Mouse (Mus musculus) lung, embryonic 14.5 days (tissue): Measurements from ENCODE around the gene Gpr39. TPM values are rescaled to one million over a fixed set of nuclear protein-coding genes. Genes with fewer than 3 reads are reported as not detected.

ENCODE experiments used
- ATAC-seq: fragments of 200-750 bp; cut with Nextera tagmentation; 2 replicates; pipeline ENCODE4 v1.8.0; 2017; ENCODE audit warnings: mild to moderate bottlenecking, moderate TSS enrichment, moderate library complexity; ENCODE audit not compliant: insufficient read depth
- DNase-seq: peaks from one replicate; pipeline ENCODE4 v3.0.0-alpha.2; 2015
- H3K27ac ChIP-seq: fragments of 300-500 bp; sonication (generic); 2 replicates; pipeline ENCODE4 v1.5.1; 2014; ENCODE audit warnings: low read depth, mild to moderate bottlenecking, moderate library complexity
- H3K27me3 ChIP-seq: fragments of 300-500 bp; sonication (generic); 2 replicates; pipeline ENCODE4 v1.6.1; 2014; ENCODE audit warnings: low read length, control low read depth; ENCODE audit not compliant: insufficient read depth
- H3K36me3 ChIP-seq: fragments of 300-500 bp; sonication (generic); 2 replicates; pipeline ENCODE4 v1.6.1; 2014; ENCODE audit warnings: control low read depth; ENCODE audit not compliant: insufficient read depth
- H3K4me1 ChIP-seq: fragments of 300-500 bp; sonication (generic); 2 replicates; pipeline ENCODE4 v1.6.1; 2014; ENCODE audit warnings: antibody characterized with exemption, control low read depth; ENCODE audit not compliant: insufficient read depth
- H3K4me2 ChIP-seq: fragments of 300-500 bp; sonication (generic); 2 replicates; pipeline ENCODE4 v1.6.1; 2014; ENCODE audit warnings: mild to moderate bottlenecking
- H3K4me3 ChIP-seq: fragments of 300-500 bp; sonication (generic); 2 replicates; pipeline ENCODE4 v1.5.1; 2014; ENCODE audit warnings: low read depth, low read length
- H3K9ac ChIP-seq: fragments of 300-500 bp; sonication (generic); 2 replicates; pipeline ENCODE4 v1.6.1; 2014
- H3K9me3 ChIP-seq: fragments of 300-500 bp; sonication (generic); 2 replicates; pipeline ENCODE4 v1.6.1; 2016; ENCODE audit warnings: low read depth, low read length, control low read depth
- CTCF ChIP-seq: IDR thresholded peaks from 2 replicates; pipeline ENCODE4 v1.5.1; 2016; ENCODE audit warnings: antibody characterized with exemption, low read depth
- WGBS: fragments of 180-500 bp; shearing (Covaris S2); extraction: QIAGEN DNeasy Blood & Tissue Kit; methylation state at CpG from one replicate; pipeline ENCODE4 v1.1.7; 2014; 5-methylcytosine and 5-hydroxymethylcytosine counted together
- polyA plus RNA-seq: library from polyadenylated mRNA; unstranded; fragments of >200 nt; fragmentation: Nextera tagmentation; extraction: Ambion mirVana; gene quantifications from 2 replicates; pipeline ENCODE4 v1.2.1, GENCODE M21; 2014

Gpr39 gene
- polyA plus RNA-seq, 1 experiment from 2014 or later: 2.5 TPM

DNA sequence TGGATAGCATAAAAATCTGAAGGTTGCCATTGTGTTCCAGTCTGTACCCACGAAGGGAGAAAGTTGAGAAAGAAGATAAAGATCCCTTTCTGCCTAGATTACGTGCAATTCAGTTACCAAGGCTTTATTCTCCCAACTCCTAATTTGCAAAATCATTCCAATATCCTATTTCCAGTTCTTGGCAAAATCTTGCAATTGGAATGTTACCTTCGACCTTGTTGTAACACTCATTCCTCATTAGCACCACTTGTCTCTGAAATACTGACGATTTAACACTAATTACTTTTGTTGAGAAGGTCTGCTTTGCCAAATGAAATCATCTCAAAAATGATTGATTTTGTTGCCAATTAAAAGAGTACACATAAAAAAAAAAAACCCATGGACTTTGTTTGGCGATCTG is 19.4 kb upstream of the Gpr39 start:
- no peak overlapping the region for H3K4me3 ChIP-seq
- no peaks in the 10 kb centered on the region for H3K27me3 ChIP-seq
- DNase-seq (no peak), ATAC-seq (no peak)
- H3K4me2 ChIP-seq: no peak overlapping the region
- H3K9me3 ChIP-seq: no peaks in the 10 kb centered on the region
- 75% methylated on average over 5 of the region's 5 CpGs for WGBS
- H3K36me3 ChIP-seq: no peaks in the 10 kb centered on the region
- H3K27ac ChIP-seq: no peak overlapping the region
- TF ChIP-seq CTCF: no peak
- H3K9ac ChIP-seq: no peak overlapping the region
- H3K4me1 ChIP-seq: no peaks in the 10 kb centered on the region

DNA sequence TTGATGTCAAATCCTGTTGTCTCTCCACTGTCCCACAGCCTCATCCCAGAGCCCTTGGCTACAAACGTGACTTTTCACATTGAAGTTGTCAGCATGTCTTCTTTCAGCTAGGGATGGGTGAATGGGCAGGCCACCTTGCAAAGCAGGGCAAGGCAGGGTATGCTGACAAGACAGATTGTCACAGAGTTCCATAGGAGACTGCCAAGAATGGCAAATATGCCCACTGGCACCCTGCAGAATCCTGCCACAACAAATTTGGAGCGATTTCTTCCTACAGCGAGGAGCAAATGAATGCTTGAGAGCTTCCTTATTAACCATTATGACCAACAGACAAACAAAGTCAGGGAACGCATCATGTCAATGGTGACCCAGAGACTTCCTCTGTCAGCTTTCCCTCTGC is 16.6 kb upstream of the Gpr39 start:
- H3K4me1 ChIP-seq: no peaks in the 10 kb centered on the region
- no peaks in the 10 kb centered on the region for H3K27me3 ChIP-seq
- no peak for ATAC-seq
- no peak for TF ChIP-seq CTCF
- WGBS: 81% methylated on average over 4 of the region's 4 CpGs
- no peaks in the 10 kb centered on the region for H3K36me3 ChIP-seq
- no peak for DNase-seq
- no peak overlapping the region for H3K27ac ChIP-seq
- no peak overlapping the region for H3K4me2 ChIP-seq
- no peak overlapping the region for H3K9ac ChIP-seq
- H3K4me3 ChIP-seq: no peak overlapping the region
- no peaks in the 10 kb centered on the region for H3K9me3 ChIP-seq

DNA sequence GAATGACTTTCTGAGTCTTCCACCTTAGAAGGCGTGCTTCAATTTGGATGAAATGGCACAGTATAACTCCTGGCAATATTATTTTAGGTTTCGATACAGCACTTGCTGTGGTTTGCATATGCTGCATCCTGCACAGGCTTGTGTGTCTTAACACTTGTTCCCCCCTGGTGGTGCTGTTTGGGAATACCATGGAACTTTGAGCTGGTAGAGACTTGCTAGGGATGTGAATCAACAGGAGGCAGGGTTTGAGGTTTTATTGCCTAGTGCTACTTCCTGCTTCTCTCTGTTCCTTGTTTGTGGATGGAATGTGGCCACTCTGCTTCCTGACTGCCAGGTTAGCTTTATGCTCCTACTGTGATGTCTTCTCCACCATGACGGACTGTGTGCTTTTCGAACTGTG is 15.9 kb upstream of the Gpr39 start:
- Histone ChIP-seq H3K27ac (no peak overlapping the region), H3K36me3 (no peaks in the 10 kb centered on the region), H3K9ac (no peak overlapping the region), H3K4me3 (no peak overlapping the region), H3K4me1 (no peaks in the 10 kb centered on the region), H3K9me3 (no peaks in the 10 kb centered on the region), H3K4me2 (no peak overlapping the region), H3K27me3 (no peaks in the 10 kb centered on the region)
- no peak for ATAC-seq
- no peak for TF ChIP-seq CTCF
- no peak for DNase-seq
- 91% methylated on average over 4 of the region's 4 CpGs for WGBS

DNA sequence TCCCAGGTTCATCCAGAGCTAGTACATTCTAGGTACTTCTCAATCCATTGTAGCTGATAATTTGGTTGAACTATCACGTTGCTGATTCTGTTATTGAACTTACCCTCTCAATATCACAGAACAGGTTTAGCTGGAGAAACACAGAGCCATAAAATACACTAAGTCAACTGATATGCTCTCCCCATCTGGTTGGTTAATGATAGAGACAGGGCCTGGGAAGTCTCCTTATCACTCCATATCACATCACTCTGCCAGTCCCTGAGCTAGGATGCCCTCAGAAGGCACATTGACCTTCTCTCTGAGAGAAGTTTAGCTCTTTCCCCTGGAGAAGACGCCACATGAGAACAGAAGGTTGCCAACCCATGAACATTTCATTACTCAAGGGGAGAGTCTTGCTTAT is 14.7 kb upstream of the Gpr39 start:
- H3K4me3 ChIP-seq: no peak overlapping the region
- no peaks in the 10 kb centered on the region for H3K27me3 ChIP-seq
- TF ChIP-seq CTCF: no peak
- no peak overlapping the region for H3K9ac ChIP-seq
- no peaks in the 10 kb centered on the region for H3K9me3 ChIP-seq
- no peak overlapping the region for H3K4me2 ChIP-seq
- ATAC-seq (no peak), DNase-seq (no peak)
- WGBS: 73% methylated on average over 2 of the region's 2 CpGs
- no peaks in the 10 kb centered on the region for H3K36me3 ChIP-seq
- H3K4me1 ChIP-seq: no peaks in the 10 kb centered on the region
- no peak overlapping the region for H3K27ac ChIP-seq

DNA sequence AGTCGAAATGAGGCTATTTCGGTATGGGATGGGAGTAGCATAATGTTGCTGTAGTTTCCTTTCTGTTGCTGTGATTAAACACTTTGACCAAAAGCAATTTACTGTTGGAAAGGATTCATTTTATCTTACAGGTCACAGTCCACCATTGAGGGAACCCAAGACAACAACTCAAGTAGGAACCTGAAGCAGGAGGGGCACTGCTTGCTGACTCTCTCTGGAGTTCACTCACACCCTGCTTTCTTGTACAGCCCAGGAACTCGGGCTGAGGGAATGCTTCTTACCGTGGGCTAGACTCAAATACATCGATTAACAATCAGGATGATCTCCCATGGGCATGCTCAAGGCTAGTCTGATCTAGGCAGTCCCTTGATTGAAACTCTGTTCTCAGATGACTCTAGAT is 14.1 kb upstream of the Gpr39 start:
- no peak for DNase-seq
- Histone ChIP-seq H3K4me2 (no peak overlapping the region), H3K4me3 (no peak overlapping the region), H3K9ac (no peak overlapping the region), H3K9me3 (no peaks in the 10 kb centered on the region), H3K27ac (no peak overlapping the region), H3K36me3 (no peaks in the 10 kb centered on the region), H3K4me1 (no peaks in the 10 kb centered on the region), H3K27me3 (no peaks in the 10 kb centered on the region)
- ATAC-seq: no peak
- no peak for TF ChIP-seq CTCF
- WGBS: 80% methylated on average over 5 of the region's 5 CpGs

DNA sequence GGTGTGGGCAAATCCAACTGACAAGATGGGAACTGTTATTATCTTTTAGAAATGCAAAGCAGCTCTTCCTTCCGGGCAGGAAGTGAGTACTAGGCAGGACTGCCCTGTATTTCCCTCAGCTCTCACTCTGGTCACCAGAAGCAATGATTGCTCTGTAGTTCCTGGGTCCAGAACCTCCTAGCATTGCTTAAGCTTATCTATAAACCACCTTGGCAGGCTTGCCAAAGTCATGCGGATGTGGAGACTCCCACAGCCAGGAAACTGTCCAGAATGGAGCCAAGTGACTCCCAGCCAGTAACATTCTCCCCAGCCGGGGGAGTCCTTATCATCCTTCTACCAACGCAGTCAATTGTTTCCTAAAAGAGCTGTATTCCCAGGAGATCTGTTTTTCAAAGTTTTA is 13.7 kb upstream of the Gpr39 start:
- DNase-seq: peak; percentile 62
- Histone ChIP-seq H3K9me3 (no peaks in the 10 kb centered on the region), H3K4me2 (no peak overlapping the region), H3K27ac (no peak overlapping the region), H3K27me3 (no peaks in the 10 kb centered on the region), H3K4me3 (no peak overlapping the region), H3K9ac (no peak overlapping the region), H3K4me1 (no peaks in the 10 kb centered on the region), H3K36me3 (no peaks in the 10 kb centered on the region)
- ATAC-seq: peak; percentile 58; the same call in 1 of the 2 replicates
- TF ChIP-seq CTCF: no peak
- 35% methylated on average over 4 of the region's 4 CpGs for WGBS

DNA sequence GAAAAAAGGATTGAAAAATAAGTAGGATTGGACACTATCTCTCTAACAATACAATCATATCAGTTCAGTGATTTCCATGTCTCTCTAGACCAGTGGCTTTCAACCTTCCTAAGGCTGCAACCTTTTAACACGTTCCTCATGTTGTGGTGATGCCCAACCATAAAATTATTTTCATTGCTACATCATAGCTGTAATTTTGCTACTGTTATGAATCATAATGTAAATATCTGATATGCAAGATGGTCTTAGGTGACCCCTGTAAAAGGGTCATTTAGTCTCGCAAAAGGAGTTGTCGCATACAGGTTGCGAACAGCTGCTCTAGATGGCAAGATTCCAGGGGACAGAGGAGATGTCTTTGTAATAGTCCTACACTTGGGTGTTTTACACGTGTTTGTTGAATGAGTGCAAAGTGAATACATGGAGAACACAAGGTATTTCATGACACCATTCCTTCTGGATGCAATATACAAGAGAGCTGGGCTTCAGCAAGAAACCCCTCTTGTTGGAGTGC is 11.6 kb upstream of the Gpr39 start:
- no peak overlapping the region for H3K4me2 ChIP-seq
- no peak for DNase-seq
- ATAC-seq: no peak
- no peaks in the 10 kb centered on the region for H3K4me1 ChIP-seq
- H3K9ac ChIP-seq: no peak overlapping the region
- H3K9me3 ChIP-seq: no peaks in the 10 kb centered on the region
- TF ChIP-seq CTCF: no peak
- no peak overlapping the region for H3K4me3 ChIP-seq
- no peaks in the 10 kb centered on the region for H3K36me3 ChIP-seq
- H3K27ac ChIP-seq: no peak overlapping the region
- no peaks in the 10 kb centered on the region for H3K27me3 ChIP-seq
- WGBS: 60% methylated on average over 5 of the region's 5 CpGs

DNA sequence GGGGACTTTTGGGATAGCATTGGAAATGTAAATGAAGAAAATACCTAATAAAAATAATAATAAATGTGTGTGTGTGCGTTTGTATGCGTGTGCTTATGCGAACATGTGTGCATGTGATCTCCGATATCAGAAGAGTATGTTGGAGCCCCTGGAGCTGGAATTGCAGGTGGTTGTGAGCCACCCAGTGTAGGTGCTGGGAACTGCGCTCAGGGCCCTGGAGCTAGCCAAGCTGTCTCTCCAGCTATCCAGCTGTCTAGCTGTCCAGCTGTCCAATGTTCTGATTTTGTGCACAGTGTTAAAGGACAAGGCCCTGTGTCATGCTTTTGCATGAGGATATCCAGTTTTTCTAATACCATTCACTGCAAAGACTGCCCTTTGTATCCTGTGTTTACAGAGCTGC is 7.8 kb upstream of the Gpr39 start:
- WGBS: 81% methylated on average over 5 of the region's 5 CpGs
- DNase-seq: peak; percentile 35
- Histone ChIP-seq H3K36me3 (no peaks in the 10 kb centered on the region), H3K4me1 (no peaks in the 10 kb centered on the region), H3K9me3 (no peaks in the 10 kb centered on the region), H3K9ac (no peak overlapping the region), H3K4me2 (no peak overlapping the region), H3K4me3 (no peak overlapping the region), H3K27ac (no peak overlapping the region), H3K27me3 (no peaks in the 10 kb centered on the region)
- peak; percentile 53 for TF ChIP-seq CTCF
- ATAC-seq: peak; percentile 31; the same call in 1 of the 2 replicates
